In the genomic region with DNA sequence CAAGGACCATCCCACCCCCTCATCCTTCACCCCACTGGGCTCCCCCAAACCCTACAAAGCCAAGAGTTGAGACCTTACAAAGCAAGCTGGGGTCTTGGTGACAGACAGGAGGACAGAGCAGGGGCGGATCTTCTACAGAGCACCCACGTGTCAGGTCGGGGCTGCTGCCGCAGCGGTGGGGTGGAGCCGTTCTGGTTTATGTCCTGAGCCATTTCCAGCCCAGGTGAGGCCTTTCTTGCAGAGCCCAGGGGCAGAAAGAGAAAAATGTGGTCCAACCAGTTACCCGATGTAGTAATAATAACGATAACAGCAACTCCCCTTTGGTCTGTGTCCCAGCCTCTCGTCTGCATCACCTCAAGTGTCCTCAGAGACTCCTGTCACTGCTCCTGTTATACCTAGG, we compare ENCODE assay signal across 8 mouse cellular contexts.
DNase-seq lines count a peak whose midpoint lies in the region; ATAC-seq lines count a peak whose summit lies in the region.

No protein-coding gene starts in this region.

- 0 out of 2 replicates have a peak overlapping the region, but pooled peaks have one; percentile 3 for H3K4me3 ChIP-seq in embryonic facial prominence, embryonic 12.5 days

- H3K27me3 ChIP-seq in embryonic facial prominence, embryonic 12.5 days, result peaks cover 18% of the 10 kb centered on the region

- H3K4me1 ChIP-seq in embryonic facial prominence, embryonic 12.5 days, result no peaks in the 10 kb centered on the region

- no peak overlapping the region for H3K27ac ChIP-seq in embryonic facial prominence, embryonic 12.5 days

- no peak for DNase-seq in cerebellum, adult 9-10 months
- DNase-seq in kidney, adult 18-20 months, result peak; percentile 21
- peak; percentile 52 for DNase-seq in lung, postnatal 10 days
- no peak for DNase-seq in layer of hippocampus, postnatal 10 days (ENCODE audit: low spot score in 2 of 2)
- DNase-seq in cerebellum, adult 11 months, result no peak

- WGBS in embryonic facial prominence, embryonic 12.5 days, result 33% methylated on average over 9 of the region's 9 CpGs

- peak overlapping the region; percentile 33 for H3K4me2 ChIP-seq in embryonic facial prominence, embryonic 12.5 days (replicated peaks)

- H3K9me3 ChIP-seq in embryonic facial prominence, embryonic 12.5 days, result no peaks in the 10 kb centered on the region

- ATAC-seq in cerebellum, adult (ENCODE audit: insufficient number of reproducible peaks, low FRiP score, low TSS enrichment), result peak; percentile 43; the same call in 1 of the 2 replicates
- peak; percentile 67; the same call in 1 of the 2 replicates for ATAC-seq in embryonic facial prominence, embryonic 12.5 days (ENCODE audit: insufficient number of reproducible peaks, insufficient read depth, low FRiP score, low TSS enrichment)
- ATAC-seq in megakaryocyte progenitor cell, adult 5-6 weeks (replicated peaks; ENCODE audit: poor library complexity), result no peak

- H3K9ac ChIP-seq in embryonic facial prominence, embryonic 12.5 days, result no peak overlapping the region; the same call in 1 of the 2 replicates

- H3K36me3 ChIP-seq in embryonic facial prominence, embryonic 12.5 days, result no peaks in the 10 kb centered on the region

Comparison
In these comparisons a context has a peak if more than half of its experiments do, and no peak if none do; other contexts are left out.
1. DNase-seq: peak in kidney, adult 18-20 months (single experiment) and lung, postnatal 10 days (single experiment); none in cerebellum, adult 9-10 months (single experiment), layer of hippocampus, postnatal 10 days (0 of 2) and cerebellum, adult 11 months (single experiment).